Mouse (Mus musculus): ENCODE results near the gene Exosc5. TPM values are rescaled to one million over a fixed set of nuclear protein-coding genes. Genes with fewer than 3 reads are reported as not detected.

Gene Exosc5
- polyA plus RNA-seq, 1 experiment from 2014 or later: 79.7 TPM

DNA sequence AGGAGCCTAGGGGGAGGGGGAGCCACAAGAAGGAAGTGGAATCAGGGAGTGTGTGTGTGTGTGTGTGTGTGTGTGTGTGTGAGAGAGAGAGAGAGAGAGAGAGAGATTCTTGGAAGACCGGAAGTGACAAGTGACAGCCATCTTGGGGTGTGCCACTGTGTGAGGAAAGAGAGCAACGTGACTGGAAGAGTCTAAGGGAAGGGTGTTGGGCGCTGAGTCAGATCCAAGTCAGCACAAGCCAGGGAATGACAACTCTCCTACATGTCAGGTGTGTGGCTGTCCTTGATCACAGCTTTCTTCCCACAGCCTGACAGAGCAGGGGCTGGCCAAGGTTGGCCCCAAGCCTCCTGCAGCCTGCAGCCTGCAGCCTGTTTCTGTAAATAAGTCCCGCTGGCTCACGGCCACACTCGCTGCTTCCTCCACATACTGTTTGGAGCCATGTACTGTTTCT is 46.9 kb downstream of the Exosc5 start:
- Histone ChIP-seq H3K9me3 (ENCODE audit: low read depth, low read length) (no peaks in the 10 kb centered on the region), H3K4me3 (ENCODE audit: low read depth, low read length) (no peak overlapping the region), H3K9ac (no peak overlapping the region), H3K4me1 (ENCODE audit: insufficient read depth) (peaks cover 21% of the 10 kb centered on the region), H3K27me3 (ENCODE audit: insufficient read depth, low read length) (peaks cover 4% of the 10 kb centered on the region; the same call in 1 of the 2 replicates), H3K27ac (ENCODE audit: low read depth) (peak overlapping the region; percentile 78; the same call in 1 of the 2 replicates), H3K4me2 (peak overlapping the region; percentile 10; the same call in 1 of the 2 replicates), H3K36me3 (ENCODE audit: insufficient read depth) (no peaks in the 10 kb centered on the region)
- DNase-seq (peak; percentile 71), ATAC-seq (ENCODE audit: insufficient read depth) (peak; percentile 26; the same call in 1 of the 2 replicates)
- 16% methylated on average over 6 of the region's 6 CpGs for WGBS
- no peak for TF ChIP-seq CTCF (IDR thresholded peaks at IDR 0.05; ENCODE audit: low read depth)

DNA sequence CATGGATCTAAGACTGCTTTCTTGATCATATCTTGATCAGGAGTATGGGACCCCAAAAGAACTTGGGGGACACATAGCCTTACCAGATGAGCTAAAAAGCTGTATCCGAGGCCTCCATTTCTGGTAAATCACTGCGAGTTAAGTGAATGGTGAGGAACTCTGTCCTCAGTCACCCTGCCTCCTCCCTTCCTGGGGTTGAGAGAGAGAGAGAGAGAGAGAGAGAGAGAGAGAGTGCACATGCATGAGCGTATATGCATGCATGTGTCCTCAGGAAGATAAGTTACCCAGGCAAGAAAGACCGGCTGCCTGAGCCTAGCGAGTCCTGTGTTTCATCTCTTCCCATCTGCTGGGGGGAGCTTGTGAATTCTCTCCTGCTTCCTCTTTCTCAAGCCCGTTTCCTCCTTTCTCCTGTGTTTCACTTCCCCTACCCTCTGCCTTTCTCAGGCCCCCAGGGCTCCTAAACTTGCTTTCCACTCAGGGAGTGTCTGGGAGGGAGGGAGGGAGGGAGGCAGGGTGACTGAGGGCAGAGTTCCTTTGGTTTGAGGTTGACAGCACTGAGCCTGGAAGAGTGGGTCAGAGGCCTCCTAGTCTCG is 47.7 kb downstream of the Exosc5 start:
- DNase-seq: peak; percentile 30
- Histone ChIP-seq H3K36me3 (ENCODE audit: insufficient read depth) (peaks cover 4% of the 10 kb centered on the region; the same call in 1 of the 2 replicates), H3K27me3 (ENCODE audit: insufficient read depth, low read length) (peaks cover 4% of the 10 kb centered on the region; the same call in 1 of the 2 replicates), H3K4me2 (peak overlapping the region; percentile 12; the same call in 1 of the 2 replicates), H3K4me1 (ENCODE audit: insufficient read depth) (peaks cover 25% of the 10 kb centered on the region), H3K27ac (ENCODE audit: low read depth) (peak overlapping the region; percentile 78), H3K4me3 (ENCODE audit: low read depth, low read length) (no peak overlapping the region), H3K9me3 (ENCODE audit: low read depth, low read length) (no peaks in the 10 kb centered on the region), H3K9ac (no peak overlapping the region)
- no peak for TF ChIP-seq CTCF (IDR thresholded peaks at IDR 0.05; ENCODE audit: low read depth)
- WGBS: 32% methylated on average over 7 of the region's 7 CpGs
- ATAC-seq (ENCODE audit: insufficient read depth): no peak

DNA sequence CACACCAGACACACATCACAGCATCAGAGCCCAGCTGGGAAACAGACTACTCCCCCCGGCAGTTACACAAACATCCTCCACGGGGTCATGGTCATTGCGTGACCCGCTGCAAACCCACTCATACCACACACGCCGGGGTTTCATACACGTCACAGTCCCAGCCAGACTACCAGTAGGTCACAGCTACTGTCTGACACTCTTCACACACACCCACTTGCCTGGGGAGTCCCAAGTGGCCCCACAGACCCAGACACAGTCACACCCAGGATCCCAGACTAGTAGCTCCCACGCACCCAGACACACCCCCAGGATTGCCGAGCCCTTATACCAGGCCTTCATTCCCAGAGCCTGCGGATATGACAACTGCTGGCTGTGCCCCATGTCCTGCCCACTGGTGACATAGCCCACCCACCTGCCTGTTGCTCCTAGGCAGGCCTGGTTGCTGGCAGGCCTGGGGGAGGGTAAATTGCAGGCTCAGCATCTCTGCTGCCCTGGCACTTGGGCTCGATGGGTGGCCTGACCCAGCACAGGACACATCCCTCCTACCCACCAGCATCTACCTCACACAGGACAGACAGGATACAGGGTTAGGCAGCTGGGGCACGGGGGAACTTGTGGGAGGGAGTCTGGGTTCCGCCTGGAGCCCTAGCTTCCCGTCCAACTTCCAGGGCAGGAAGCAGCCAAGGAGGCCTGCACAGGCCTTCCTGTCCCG is 48.8 kb downstream of the Exosc5 start:
- DNase-seq (peak; percentile 80), ATAC-seq (ENCODE audit: insufficient read depth) (peak; percentile 71)
- peak overlapping the region; percentile 25 for H3K4me2 ChIP-seq
- peaks cover 12% of the 10 kb centered on the region for H3K36me3 ChIP-seq (ENCODE audit: insufficient read depth)
- no peak for TF ChIP-seq CTCF (IDR thresholded peaks at IDR 0.05; ENCODE audit: low read depth)
- no peak overlapping the region for H3K4me3 ChIP-seq (ENCODE audit: low read depth, low read length)
- 25% methylated on average over 15 of the region's 15 CpGs for WGBS
- H3K9me3 ChIP-seq (ENCODE audit: low read depth, low read length): no peaks in the 10 kb centered on the region
- H3K27ac ChIP-seq (ENCODE audit: low read depth): peak overlapping the region; percentile 78
- no peak overlapping the region for H3K9ac ChIP-seq
- H3K27me3 ChIP-seq (ENCODE audit: insufficient read depth, low read length): peaks cover 4% of the 10 kb centered on the region; the same call in 1 of the 2 replicates
- peaks cover 25% of the 10 kb centered on the region for H3K4me1 ChIP-seq (ENCODE audit: insufficient read depth)

DNA sequence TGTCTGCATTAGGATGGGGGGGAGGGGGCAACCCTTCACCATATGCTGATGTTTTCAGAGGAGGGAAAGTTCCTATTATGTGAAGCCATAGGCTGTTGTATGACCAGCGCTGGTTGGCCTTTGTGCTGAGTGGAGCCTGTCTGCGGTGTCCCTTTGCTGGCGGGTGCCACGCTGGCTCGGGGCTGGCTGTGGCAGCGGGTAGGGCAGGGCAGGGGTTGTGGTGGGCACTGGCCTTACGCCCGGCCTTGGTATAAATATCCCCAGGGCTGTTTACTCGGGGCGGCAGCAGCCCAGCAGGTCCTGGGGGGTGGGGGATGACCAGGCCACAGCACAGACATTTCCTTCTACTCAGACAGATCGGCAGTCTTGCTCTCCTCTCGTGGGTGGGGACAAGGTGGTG is 51.0 kb downstream of the Exosc5 start:
- DNase-seq: no peak
- Histone ChIP-seq H3K4me2 (peak overlapping the region; percentile 23; the same call in 1 of the 2 replicates), H3K36me3 (ENCODE audit: insufficient read depth) (peaks cover 34% of the 10 kb centered on the region), H3K9ac (no peak overlapping the region; the same call in 1 of the 2 replicates), H3K9me3 (ENCODE audit: low read depth, low read length) (no peaks in the 10 kb centered on the region), H3K27ac (ENCODE audit: low read depth) (peak overlapping the region; percentile 58; the same call in 1 of the 2 replicates), H3K27me3 (ENCODE audit: insufficient read depth, low read length) (no peaks in the 10 kb centered on the region), H3K4me3 (ENCODE audit: low read depth, low read length) (no peak overlapping the region), H3K4me1 (ENCODE audit: insufficient read depth) (peaks cover 23% of the 10 kb centered on the region)
- WGBS: 13% methylated on average over 12 of the region's 12 CpGs
- ATAC-seq (ENCODE audit: insufficient read depth): no peak
- TF ChIP-seq CTCF (IDR thresholded peaks at IDR 0.05; ENCODE audit: low read depth): no peak

DNA sequence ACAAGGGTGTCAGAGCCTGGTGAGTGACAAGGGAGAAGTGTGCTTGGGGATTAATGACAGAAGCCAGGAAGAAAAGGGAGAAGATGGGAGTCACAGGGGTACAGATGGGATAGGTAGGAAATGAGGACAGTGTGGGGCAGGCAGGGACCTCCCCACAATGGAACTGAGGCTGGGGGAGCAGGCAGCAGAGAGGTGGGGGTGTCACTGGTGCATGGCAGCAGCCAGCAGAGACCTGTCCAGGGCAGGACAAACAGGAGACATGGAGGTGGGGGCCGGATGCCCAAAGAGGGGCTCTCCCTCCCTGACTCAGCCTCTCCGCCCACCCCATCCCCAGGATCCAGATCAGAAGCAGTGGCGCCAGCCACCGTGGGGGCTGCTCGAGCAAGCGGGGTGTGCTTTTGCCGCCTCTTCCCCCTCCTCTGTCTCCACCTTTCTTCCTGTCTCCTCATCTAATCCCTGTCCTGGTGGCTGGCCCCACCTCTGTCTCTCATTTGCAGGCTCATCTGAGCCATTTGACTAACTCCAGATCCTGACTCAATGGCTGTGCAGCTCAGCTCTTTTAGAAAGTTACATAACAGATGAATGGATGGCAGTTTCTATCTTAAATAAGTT is 51.7 kb downstream of the Exosc5 start:
- TF ChIP-seq CTCF (IDR thresholded peaks at IDR 0.05; ENCODE audit: low read depth): no peak
- H3K27me3 ChIP-seq (ENCODE audit: insufficient read depth, low read length): no peaks in the 10 kb centered on the region
- 16% methylated on average over 7 of the region's 7 CpGs for WGBS
- no peak for ATAC-seq (ENCODE audit: insufficient read depth)
- peak overlapping the region; percentile 20 for H3K9ac ChIP-seq
- no peak overlapping the region for H3K4me3 ChIP-seq (ENCODE audit: low read depth, low read length)
- peaks cover 40% of the 10 kb centered on the region for H3K36me3 ChIP-seq (ENCODE audit: insufficient read depth)
- H3K27ac ChIP-seq (ENCODE audit: low read depth): peak overlapping the region; percentile 58; the same call in 1 of the 2 replicates
- no peak for DNase-seq
- H3K4me2 ChIP-seq: peak overlapping the region; percentile 23
- H3K4me1 ChIP-seq (ENCODE audit: insufficient read depth): peaks cover 21% of the 10 kb centered on the region
- H3K9me3 ChIP-seq (ENCODE audit: low read depth, low read length): no peaks in the 10 kb centered on the region

DNA sequence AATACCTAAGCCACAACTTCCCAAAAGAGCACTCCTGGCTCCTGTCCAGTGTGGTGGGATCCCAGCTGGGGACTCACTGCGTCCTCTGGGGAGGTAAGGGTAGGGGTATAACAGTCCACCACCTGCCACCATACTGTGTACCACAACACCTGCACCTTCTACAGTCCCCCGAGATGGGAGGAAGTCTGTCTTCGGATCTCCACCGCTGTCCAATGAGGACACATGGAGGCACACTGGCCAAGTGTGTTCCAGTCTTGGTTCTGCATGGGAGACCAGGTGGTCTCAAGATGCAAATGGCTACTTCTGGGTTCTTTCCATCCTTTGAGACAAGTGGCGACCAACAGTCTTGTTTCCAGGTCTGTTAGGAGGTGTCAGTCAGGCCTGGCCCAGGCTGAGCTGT is 52.2 kb downstream of the Exosc5 start:
- ATAC-seq (ENCODE audit: insufficient read depth) (no peak), DNase-seq (no peak)
- Histone ChIP-seq H3K27me3 (ENCODE audit: insufficient read depth, low read length) (no peaks in the 10 kb centered on the region), H3K4me1 (ENCODE audit: insufficient read depth) (peaks cover 21% of the 10 kb centered on the region), H3K4me3 (ENCODE audit: low read depth, low read length) (no peak overlapping the region), H3K4me2 (no peak overlapping the region), H3K9ac (0 out of 2 replicates have a peak overlapping the region, but pooled peaks have one; percentile 20), H3K27ac (ENCODE audit: low read depth) (no peak overlapping the region), H3K9me3 (ENCODE audit: low read depth, low read length) (no peaks in the 10 kb centered on the region), H3K36me3 (ENCODE audit: insufficient read depth) (peaks cover 46% of the 10 kb centered on the region)
- no peak for TF ChIP-seq CTCF (IDR thresholded peaks at IDR 0.05; ENCODE audit: low read depth)
- 58% methylated on average over 5 of the region's 5 CpGs for WGBS
